Mouse (Mus musculus) spleen, postnatal 4 days (tissue): Measurements from ENCODE around the gene 4930404N11Rik.
A peak's percentile ranks its signal among the peaks of the same experiment; 100 is the strongest.

Source experiments
- DNase-seq, 2 experiments: peaks; one replicate each; pipeline ENCODE4 v3.0.0; 2022; ENCODE audit warnings: low spot score in 2 of 2

Gene 4930404N11Rik

DNA sequence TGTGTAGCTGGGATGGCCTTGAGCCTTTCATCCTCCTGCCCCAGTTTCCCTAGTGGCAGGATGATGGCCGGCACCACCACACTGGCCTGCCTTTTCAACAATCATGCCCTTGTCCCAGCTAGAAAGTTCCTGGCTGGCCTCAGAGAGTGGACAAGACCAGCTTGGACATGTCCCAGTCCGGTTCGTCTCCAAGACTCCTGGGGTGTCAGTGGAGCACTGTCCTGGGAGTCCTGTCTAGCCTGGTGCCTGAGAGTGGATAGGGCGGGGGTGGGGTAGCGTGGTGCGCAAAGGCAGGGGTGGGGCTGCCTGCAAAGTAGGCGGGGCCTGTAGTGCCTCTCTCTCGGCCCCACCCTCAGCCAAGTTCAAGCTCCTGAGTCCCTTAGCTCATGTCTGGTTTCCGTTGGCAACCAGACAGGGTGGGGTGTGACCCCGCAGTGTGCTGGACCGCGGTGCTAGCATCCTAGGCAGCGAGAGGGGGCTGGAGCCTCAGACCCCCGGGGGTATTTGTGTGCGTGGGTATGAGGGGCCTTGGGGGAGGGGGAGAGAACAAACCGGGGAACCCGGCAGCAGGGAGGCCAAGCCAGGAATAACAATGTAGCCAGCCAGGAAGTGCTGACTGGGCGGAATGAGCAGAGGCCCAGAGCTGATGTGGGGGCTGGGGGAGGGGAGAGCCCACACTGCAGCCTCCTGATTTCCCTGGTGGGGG, 36.1 kb upstream of the 4930404N11Rik start:
- DNase-seq = peak; percentile 69 to 79

DNA sequence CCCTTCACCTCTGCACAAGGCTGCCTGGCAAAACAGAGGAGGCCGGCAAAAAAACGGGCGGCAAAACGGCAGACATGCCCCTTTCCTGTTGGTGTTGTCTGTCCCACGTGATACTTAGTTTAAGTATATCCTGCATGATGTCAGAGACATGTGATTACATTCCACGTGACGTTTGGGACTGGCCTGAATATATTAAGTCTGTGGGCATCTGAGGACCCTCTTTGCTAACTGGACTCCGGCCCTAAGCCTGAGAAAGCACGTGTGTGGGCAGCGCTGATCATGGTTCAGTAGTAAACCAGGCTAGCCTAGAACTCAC, 35.5 kb upstream of the 4930404N11Rik start:
- no peak for DNase-seq

DNA sequence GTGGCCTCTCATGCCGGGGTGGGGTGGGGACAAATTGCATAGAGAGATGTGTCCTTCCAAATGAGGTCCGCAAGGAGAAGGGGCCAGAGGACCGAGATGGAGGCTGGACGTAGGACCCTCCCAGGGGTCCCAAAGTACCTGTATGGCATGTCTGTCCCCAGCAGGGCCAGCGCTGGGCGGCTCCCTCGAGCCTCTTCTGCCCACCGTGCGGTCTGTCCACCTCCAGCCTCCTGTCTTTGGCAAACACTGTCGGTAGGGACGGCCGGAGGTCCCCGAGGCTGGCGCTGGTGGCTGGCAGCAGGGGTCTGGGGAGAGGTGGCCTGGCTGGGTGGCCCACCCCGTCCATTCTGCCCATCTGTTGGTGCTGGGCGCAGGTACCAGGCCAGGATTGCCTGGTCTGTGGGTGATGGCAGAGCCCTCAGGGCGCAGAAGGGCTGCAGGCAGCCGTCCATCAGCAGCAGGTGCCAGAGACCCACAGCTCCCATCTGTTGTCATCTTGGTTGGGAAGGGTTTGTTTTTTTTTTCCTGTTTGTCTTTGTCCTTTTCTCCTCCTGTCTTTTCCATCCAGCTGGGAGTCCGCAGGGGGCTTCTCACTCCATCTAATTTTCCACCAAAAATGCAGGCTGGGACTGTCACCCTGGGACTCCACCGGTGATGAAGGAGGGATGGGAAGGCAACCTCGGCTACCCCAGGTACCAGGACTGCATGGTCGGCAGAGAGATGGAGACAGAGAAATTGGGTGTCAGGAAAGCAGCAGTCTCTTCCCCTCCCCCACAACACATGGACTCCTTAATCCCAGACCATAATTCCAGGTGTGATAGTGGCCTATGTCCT, 35.0 kb upstream of the 4930404N11Rik start:
- DNase-seq = no peak

- no peak for DNase-seq
Measured at GRCm38 (mm10) chr10:81399798-81400308, 34.2 kb upstream of the 4930404N11Rik start.

- no peak for DNase-seq
Measured at GRCm38 (mm10) chr10:81399296-81399695, 33.7 kb upstream of the 4930404N11Rik start.

GRCm38 (mm10) chr10:81396749-81397148, 31.1 kb upstream of the 4930404N11Rik start:
- DNase-seq = no peak

DNA sequence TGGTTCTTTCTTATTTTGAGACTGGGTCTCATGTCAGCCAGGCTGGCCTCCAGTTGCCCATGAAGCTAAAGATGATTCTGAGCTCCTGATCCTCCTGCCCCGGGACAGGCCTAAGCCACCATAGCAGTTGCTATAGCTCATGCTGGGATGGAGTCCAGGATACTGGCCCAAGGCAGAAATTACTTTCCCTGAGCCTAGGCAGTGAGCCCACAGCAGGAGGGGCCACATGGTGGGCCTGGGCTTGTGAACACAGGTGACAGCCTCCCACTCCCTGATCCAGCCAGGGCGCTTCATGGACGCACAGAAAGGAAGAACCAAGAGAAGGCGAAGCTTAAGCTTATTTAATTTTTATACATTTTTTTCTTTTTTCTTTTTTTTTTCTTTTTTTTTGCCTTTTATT, 30.2 kb upstream of the 4930404N11Rik start:
- DNase-seq = no peak

- DNase-seq = peak; percentile 75 to 93
Measured at GRCm38 (mm10) chr10:81395127-81395526, 29.5 kb upstream of the 4930404N11Rik start.

GRCm38 (mm10) chr10:81393456-81394063, 27.9 kb upstream of the 4930404N11Rik start:
- no peak for DNase-seq

DNA sequence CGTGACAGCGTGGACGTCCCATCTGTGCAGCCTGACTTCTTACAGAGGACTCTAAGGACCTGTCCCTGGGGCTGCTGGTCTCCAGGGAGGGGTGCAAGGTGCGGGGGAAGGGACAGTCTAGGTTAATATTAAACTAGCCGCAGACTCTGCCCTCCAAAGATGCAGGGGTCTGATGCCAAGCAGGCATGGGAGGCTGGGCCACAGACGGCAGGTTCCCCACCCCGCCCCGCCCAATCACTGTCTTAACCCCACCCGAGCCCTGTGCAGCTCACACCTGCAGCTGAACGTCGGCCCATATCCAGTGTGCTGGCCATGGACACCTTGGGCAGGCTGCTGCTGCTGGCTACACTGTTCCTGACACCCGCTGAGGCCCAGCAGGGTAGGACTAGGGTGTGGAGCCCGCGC, 27.2 kb upstream of the 4930404N11Rik start, which contains the start of gene Smim24:
Gene Smim24, plus strand, starts transcription at position 271 of the 405 bp plus-strand sequence.
- no peak for DNase-seq

DNA sequence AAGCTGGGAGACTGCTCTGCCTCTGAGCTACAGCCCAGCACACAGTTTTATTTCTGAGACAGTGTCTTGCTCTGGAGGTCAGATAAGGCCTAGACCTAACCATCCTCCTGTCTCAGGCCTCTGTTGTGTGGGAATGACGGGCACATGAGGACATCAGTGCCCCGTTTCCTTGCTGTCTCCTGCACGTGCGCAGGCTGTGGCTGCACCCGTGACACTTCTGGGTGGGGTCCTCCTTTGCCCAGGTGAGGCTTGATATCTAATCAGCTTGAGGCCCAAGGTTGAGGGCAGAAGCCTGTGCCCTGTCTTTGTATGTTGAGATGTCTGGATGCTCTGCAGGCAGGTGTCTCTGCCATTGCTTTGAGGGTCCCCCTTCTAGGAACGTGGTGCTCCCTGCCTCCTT, 26.7 kb upstream of the 4930404N11Rik start:
- DNase-seq = no peak

DNA sequence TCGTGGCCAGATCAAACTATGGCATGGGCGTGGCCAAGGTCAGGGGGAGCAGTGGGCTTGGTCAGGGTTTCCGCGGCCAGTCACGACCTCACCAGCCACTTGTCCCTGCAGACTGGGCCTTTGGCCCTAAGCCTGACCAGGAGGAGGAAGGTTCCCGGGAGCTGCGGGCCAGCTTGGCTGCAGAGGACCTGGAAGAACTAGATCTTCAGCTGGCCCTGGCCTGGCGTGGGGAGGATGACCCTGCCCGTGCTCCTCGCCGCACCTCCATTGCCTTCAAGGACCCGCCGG, 25.0 kb upstream of the 4930404N11Rik start:
- no peak for DNase-seq

DNA sequence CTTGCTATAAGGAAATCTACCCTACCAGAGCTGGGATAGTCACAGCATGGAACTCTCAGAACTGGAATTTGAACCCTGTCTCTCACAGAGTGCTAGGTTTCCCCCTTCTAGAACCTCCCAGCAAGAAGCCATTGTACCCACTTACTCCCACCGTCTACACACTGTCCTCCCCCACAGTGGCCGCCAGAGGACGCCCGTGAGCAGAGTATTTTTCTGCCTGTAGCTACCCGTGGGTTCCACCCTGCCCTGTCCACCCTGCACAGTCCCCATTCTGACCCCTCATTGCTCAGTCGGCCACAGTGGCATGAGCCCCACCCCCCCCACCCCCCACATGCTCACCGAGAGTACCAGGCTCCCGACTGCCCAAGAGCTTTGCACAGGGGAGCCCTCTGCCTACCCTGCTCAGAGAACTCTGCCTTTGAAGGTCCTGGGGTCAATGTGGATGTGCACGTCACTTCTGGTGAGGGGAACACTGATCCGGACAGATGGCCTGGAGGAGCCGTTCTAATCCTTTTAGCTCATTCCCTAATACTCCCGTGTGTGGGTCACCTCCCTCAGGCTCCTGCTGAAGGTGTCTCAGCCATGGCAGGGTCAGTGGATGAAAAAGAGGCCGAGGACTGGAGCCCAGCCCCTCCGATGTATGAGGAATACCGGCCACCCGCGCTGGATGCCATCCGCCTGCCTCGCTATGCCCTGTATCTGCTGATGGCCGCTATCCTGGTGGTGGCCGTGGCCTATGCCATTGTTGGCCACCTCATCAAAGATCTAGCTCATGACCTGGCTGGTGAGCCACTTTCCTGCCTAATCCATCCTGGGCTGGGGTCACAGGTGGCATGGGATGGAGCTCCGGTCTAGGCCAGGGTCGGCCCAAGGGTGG, 24.4 kb upstream of the 4930404N11Rik start:
- peak; percentile 79 to 94 for DNase-seq

DNA sequence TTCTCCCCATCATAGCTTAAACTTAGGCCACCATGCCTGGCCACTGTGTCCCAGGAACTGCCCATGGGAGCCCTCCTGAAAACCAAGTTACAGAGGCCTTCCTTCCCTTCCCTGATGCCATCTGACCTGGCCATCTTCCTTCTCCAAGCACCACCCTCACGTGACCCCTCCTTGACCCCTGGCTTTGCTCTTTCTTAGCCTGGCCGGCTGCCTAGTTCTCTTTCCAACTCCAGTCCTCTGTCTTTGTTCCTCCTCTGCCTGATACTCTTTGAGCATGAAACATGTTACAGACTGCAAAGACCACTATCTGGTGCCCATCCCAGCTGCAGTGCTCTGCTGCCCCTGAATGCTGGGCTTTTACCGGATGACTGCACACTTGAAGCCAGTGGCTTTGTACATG, 23.8 kb upstream of the 4930404N11Rik start:
- DNase-seq = no peak

DNA sequence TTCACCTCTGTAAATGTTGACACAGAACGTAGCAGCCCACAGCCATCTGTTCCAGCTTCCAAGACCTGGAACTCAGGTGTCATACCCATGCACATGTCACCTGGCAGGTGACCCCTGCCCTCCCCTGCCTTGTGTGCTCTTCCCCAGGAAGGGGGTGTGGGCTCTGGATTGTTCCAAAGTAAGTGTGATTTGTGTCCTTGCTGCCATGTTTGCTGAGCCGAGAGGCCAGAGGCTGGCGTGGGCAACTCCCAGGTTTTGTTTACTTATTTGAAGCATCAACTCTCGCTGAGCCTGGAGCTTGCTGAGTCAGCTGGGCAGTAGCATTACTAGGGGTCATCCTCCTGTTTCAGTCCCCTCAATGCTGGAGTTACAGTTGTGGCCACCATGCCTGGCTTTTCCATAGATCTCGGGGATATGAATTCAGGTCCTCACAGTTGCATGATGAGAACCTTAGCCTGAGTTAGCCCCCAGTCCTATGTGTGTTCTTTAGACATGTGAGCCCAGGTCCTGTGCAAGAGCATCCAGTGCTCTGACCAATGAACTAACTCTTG, 23.0 kb upstream of the 4930404N11Rik start, which contains the start of gene Gm48552:
Gene Gm48552, plus strand, starts transcription at position 501 of the 551 bp plus-strand sequence.
- DNase-seq = no peak

- no peak for DNase-seq
Measured at GRCm38 (mm10) chr10:81387716-81388115, 22.1 kb upstream of the 4930404N11Rik start.

DNA sequence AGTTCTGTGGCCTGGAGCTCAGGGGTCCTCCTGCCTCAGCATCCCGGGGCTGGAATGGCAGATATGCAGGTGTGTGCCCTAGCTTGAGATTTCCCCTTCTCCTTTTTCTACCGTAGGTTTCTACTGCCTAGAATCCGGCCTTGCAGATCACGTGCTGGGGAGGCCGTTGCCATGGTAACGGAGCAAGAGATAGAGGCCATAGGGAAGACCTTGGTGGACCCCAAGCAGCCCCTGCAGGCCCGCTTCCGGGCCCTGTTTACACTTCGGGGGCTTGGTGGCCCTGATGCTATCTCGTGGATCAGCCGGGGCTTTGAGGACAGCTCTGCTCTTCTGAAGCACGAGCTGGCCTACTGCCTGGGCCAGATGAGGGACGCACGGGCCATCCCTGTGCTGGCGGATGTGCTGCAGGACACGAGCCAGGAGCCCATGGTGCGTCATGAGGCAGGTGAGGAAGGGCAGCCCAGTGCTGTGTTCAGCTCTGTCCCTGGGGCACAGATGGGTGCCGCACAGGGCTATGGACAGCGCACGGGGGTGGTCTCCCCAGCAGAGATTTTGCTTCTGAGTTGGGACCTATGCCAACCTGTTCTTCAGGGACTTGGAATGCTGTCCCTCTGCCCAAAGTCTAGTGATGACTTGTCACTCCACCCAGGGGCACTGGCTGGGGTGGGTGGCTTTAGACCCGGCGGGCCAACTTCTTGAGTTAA, 20.1 kb upstream of the 4930404N11Rik start:
- DNase-seq = no peak

DNA sequence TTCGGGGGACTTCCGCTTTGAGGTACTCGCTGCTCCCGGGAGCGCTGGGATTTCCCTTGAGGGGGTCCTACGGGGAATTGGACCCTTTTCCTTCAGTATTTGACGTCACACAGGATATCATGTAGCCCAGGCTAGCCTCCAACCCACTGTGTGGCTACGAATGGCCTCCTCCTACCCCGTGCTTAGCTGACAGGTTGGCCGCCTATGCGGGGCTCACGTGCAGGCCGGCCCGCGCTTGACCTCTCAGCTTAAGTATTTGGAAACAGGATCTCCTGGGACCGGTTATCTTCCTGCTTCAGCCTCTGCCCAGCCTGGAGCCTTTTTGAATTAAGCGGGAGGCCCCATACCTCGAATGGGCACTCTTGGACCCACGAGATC, 19.0 kb upstream of the 4930404N11Rik start:
- DNase-seq = no peak

GRCm38 (mm10) chr10:81383802-81384604, 18.4 kb upstream of the 4930404N11Rik start, which contains the start of the genes Dohh and Gm48551:
TSS of gene Dohh (plus strand) at chr10:81384428.
TSS of gene Gm48551 (plus strand) at chr10:81384466.
- peak; percentile 100 for DNase-seq

- peak; percentile 94 to 96 for DNase-seq
Measured at GRCm38 (mm10) chr10:81382039-81382438, 16.4 kb upstream of the 4930404N11Rik start.
